Mouse (Mus musculus) CD8-positive naive resting alpha-beta T cell, adult 57 days (primary cell): ENCODE results near the gene Gtpbp3. TPM values are rescaled to one million over a fixed set of nuclear protein-coding genes. Genes with fewer than 3 reads are reported as not detected.

Source experiments
- total RNA-seq: library from RNA; stranded (reverse); gene quantifications from one replicate; pipeline ENCODE4 v1.2.4, GENCODE M21; 2023

The Gtpbp3 gene
- 20.5 TPM for total RNA-seq

GRCm38 (mm10) chr8:71487691-71488445 is at the start of gene Gtpbp3:
TSS of gene Gtpbp3 (plus strand) at chr8:71488103.

GRCm38 (mm10) chr8:71463188-71464033 is 24.5 kb upstream of the Gtpbp3 start, which contains the start of gene Abhd8:
TSS of gene Abhd8 (minus strand) at chr8:71463655.

GRCm38 (mm10) chr8:71464513-71465500 is 23.1 kb upstream of the Gtpbp3 start, which contains the start of gene Mrpl34:
TSS of gene Mrpl34 (plus strand) at chr8:71464959.

GRCm38 (mm10) chr8:71468916-71469315 is 19.0 kb upstream of the Gtpbp3 start, which contains the start of gene Dda1:
TSS of gene Dda1 (plus strand) at chr8:71469199.

GRCm38 (mm10) chr8:71485142-71486135 is 2.5 kb upstream of the Gtpbp3 start, which contains the start of gene Ano8:
TSS of gene Ano8 (minus strand) at chr8:71485963.

GRCm38 (mm10) chr8:71511644-71512043 is 23.7 kb downstream of the Gtpbp3 start, which contains the start of gene Plvap:
TSS of gene Plvap (minus strand) at chr8:71511752.

GRCm38 (mm10) chr8:71525226-71526050 is 37.5 kb downstream of the Gtpbp3 start, which contains the start of gene Ccdc194:
TSS of gene Ccdc194 (minus strand) at chr8:71525711.

GRCm38 (mm10) chr8:71537028-71537867 is 49.3 kb downstream of the Gtpbp3 start, which contains the start of gene Bst2:
TSS of gene Bst2 (minus strand) at chr8:71537456.

GRCm38 (mm10) chr8:71542632-71543343 is 54.9 kb downstream of the Gtpbp3 start, which contains the start of gene Mvb12a:
TSS of gene Mvb12a (plus strand) at chr8:71542922.

Other genes with a start within 250 kb of the Gtpbp3 start
- 141 TPM for gene Myo9b, start 215.4 kb upstream of the Gtpbp3 start, total RNA-seq
- 29.9 TPM for gene Haus8, start 215.2 kb upstream of the Gtpbp3 start, total RNA-seq
- 310 TPM for gene Use1, start 121.3 kb upstream of the Gtpbp3 start, total RNA-seq
- gene Ocel1, start 116.8 kb upstream of the Gtpbp3 start, total RNA-seq: 22.3 TPM
- gene Nr2f6, start 106.1 kb upstream of the Gtpbp3 start, total RNA-seq: 4.0 TPM
- 0.28 TPM for gene Ushbp1, start 92.3 kb upstream of the Gtpbp3 start, total RNA-seq
- 109 TPM for gene Babam1, start 91.2 kb upstream of the Gtpbp3 start, total RNA-seq
- gene Ankle1, start 82.1 kb upstream of the Gtpbp3 start, total RNA-seq: 1.8 TPM
- gene Abhd8, start 24.4 kb upstream of the Gtpbp3 start, total RNA-seq: 76.5 TPM
- gene Mrpl34, start 23.1 kb upstream of the Gtpbp3 start, total RNA-seq: 39.7 TPM
- gene Dda1, start 18.9 kb upstream of the Gtpbp3 start, total RNA-seq: 90.7 TPM
- gene Ano8, start 2.1 kb upstream of the Gtpbp3 start, total RNA-seq: 24.0 TPM
- 0.67 TPM for gene Plvap, start 23.6 kb downstream of the Gtpbp3 start, total RNA-seq
- not detected for gene Ccdc194, start 37.6 kb downstream of the Gtpbp3 start, total RNA-seq
- 62.4 TPM for gene Bst2, start 49.4 kb downstream of the Gtpbp3 start, total RNA-seq
- gene Mvb12a, start 54.8 kb downstream of the Gtpbp3 start, total RNA-seq: 27.2 TPM
- gene Tmem221, start 70.8 kb downstream of the Gtpbp3 start, total RNA-seq: 2.2 TPM
- not detected for gene Nxnl1, start 78.5 kb downstream of the Gtpbp3 start, total RNA-seq
- 6.8 TPM for gene Slc27a1, start 80.8 kb downstream of the Gtpbp3 start, total RNA-seq
- gene Pgls, start 104.1 kb downstream of the Gtpbp3 start, total RNA-seq: 52.5 TPM
- 11.5 TPM for gene Fam129c, start 109.5 kb downstream of the Gtpbp3 start, total RNA-seq
- gene Colgalt1, start 122.9 kb downstream of the Gtpbp3 start, total RNA-seq: 50.7 TPM
- gene Unc13a, start 183.7 kb downstream of the Gtpbp3 start, total RNA-seq: 0.77 TPM
- 89.5 TPM for gene Jak3, start 188.2 kb downstream of the Gtpbp3 start, total RNA-seq
- 50.5 TPM for gene Insl3, start 201.1 kb downstream of the Gtpbp3 start, total RNA-seq
- 0.98 TPM for gene B3gnt3, start 213.7 kb downstream of the Gtpbp3 start, total RNA-seq
- gene Fcho1, start 237.6 kb downstream of the Gtpbp3 start, total RNA-seq: 133 TPM